Mouse (Mus musculus) embryonic stem cell, embryonic (primary cell): Measurements from ENCODE around the gene Cyp11a1.

Source experiments
- CTCF ChIA-PET, 4 experiments: fragments of 300-600 bp in 2 of 4; fragments of 350-600 bp in 2 of 4; sonication (Branson Sonifier 250); formaldehyde crosslinking; loops; one replicate each; lab custom pipeline; 2022; ENCODE audit warnings: inconsistent platforms in 2 of 4; lab: Charles Lee
- POLR2A ChIA-PET, 4 experiments: fragments of 300-600 bp in 2 of 4; fragments of 350-600 bp in 2 of 4; sonication (Branson Sonifier 250); formaldehyde crosslinking; loops; one replicate each; lab custom pipeline; 2022; ENCODE audit warnings: antibody characterized with exemption in 4 of 4, inconsistent platforms in 1 of 4; lab: Charles Lee

Gene Cyp11a1

DNA sequence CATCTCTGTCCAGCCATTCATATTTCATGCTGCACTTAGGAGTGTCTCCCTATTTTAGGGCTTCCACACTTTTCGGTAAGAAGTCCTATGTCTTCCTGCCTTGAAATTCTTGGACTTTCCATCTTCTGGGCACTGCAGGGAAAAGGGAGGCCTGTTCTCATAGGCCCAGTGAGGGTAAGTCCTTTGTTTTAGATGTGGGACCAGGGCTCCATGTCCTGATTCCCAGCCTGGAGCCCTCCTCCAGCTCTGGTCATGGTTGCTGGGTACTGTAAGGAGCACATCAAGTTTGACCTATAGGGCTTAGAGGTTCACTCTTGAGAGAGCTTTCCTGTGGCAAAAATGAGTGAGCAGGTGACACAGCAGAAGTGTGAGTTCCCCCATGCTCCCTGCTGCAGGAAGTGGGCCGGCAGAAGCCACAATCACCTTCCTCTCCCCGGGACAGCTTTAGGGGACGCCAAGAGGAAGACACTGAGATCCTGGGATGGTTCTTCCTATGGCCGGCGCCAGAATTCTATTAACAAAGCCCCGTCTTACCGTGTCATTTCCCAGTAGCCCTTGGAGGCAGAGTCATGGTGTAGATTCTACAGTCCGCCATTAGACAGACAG, 37.9 kb upstream of the Cyp11a1 start:
- POLR2A ChIA-PET, result interaction anchor here (0.5 to 1.6 kb wide), 9 partner anchors 17 to 1376 kb away, joined by 3 to 5 read pairs (median 3); partner anchors contain the start of gene Sema7a (in 2 of the 4)

DNA sequence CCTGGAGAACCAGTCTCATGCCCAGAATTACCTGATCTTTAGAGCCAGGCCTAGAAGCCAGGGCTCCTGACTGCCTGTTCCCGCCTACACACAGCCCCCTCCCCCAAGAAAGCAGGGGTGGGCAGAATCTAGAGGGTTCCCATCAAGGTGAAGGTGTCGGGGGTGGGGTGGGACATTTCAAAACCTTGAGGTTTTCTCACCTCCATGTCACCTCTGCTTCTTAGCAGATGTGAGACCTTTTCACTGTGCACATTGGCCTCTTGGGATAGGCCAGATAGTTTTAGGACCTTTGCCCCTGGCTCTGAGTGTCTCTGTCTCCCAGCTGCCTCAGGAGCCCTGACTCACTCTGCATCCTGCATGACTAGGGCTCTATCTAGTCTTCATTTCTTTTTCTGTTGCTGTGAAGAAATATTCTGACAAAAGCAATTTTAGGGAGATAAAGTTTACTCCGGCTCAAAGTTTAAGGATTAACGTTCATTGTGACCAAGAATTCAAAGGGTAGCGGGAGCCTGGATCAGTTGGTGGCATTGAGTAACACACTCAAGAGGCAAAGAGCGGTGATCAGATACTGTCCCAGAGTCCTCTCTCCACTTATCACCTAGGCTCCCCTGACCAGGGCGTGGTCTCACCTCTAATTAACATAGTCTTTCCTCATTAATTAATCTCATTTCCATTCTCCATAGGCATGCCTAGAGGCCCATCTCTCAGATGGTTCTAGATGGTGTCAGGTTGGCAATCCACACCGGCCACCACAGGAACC, 37.2 kb upstream of the Cyp11a1 start:
- CTCF ChIA-PET, result interaction anchor here in 1 of 4 experiments (1.2 kb wide), 1 partner anchor 24 kb away, joined by 3 read pairs; no protein-coding TSS in a partner anchor
- POLR2A ChIA-PET, result interaction anchor here in 3 of 4 experiments (0.9 to 1.6 kb wide), 5 partner anchors 17 to 227 kb away, joined by 3 to 5 read pairs (median 3); partner anchors contain the start of gene Sema7a (in 1 of the 3)

More for the DNA sequence above, 37.9 kb upstream of the Cyp11a1 start:
- CTCF ChIA-PET, result interaction anchor here in 2 of 4 experiments (1.2 to 1.6 kb wide), 3 partner anchors 23 to 30 kb away, joined by 3 to 6 read pairs (median 3); no protein-coding TSS in a partner anchor

GRCm38 (mm10) chr9:57969736-57970495, 36.3 kb upstream of the Cyp11a1 start:
- ChIA-PET POLR2A (interaction anchor here in 1 of 4 experiments (1.4 kb wide), 1 partner anchor 19 kb away, joined by 4 read pairs; no protein-coding TSS in a partner anchor), CTCF (no interaction called here)

DNA sequence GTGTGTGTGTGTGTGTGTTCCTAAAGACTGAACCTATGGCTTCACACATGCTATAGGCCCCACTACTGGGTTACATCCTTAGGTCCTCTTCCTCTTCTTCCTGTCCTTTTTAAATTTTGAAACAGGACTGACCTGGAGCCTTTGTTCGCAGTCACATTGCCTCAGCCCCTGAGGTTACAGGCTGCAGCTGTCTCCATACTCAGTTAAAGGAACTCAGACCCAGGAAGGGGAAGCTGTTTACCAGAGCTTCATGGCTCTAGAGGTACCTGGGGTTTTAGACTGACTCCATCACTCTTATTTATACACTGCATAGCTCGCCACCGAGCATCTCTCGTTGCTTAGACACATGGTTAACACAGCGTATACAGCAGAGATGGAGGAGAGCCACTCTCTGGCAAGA, 34.8 kb upstream of the Cyp11a1 start:
- CTCF ChIA-PET, result interaction anchor here (0.6 to 1.7 kb wide), 11 partner anchors 10 to 645 kb away, joined by 3 to 8 read pairs (median 3); partner anchors contain the start of gene Sema7a (in 1 of the 4)
- POLR2A ChIA-PET, result interaction anchor here in 3 of 4 experiments (0.6 to 2.5 kb wide), 6 partner anchors 10 to 150 kb away, joined by 3 to 15 read pairs (median 4); partner anchors contain the start of gene Ubl7 (in 1 of the 3)

GRCm38 (mm10) chr9:57972141-57972591, 34.0 kb upstream of the Cyp11a1 start:
- ChIA-PET CTCF (interaction anchor here (0.5 to 1.7 kb wide), 11 partner anchors 11 to 645 kb away, joined by 3 to 19 read pairs (median 4); partner anchors contain the start of gene Sema7a (in 1 of the 4)), POLR2A (interaction anchor here in 3 of 4 experiments (0.6 to 2.5 kb wide), 11 partner anchors 11 to 150 kb away, joined by 3 to 15 read pairs (median 3); partner anchors contain the start of genes Ubl7 (in 2 of the 3), Cyp11a1 (in 1 of the 3) and Sema7a (in 1 of the 3))

- ChIA-PET CTCF (interaction anchor here in 1 of 4 experiments (0.6 to 1.6 kb wide), 3 partner anchors 33 to 280 kb away, joined by 4 to 8 read pairs (median 4); partner anchors contain the start of genes Sema7a and Stoml1), POLR2A (interaction anchor here in 2 of 4 experiments (0.7 to 2.5 kb wide), 10 partner anchors 8 to 143 kb away, joined by 3 to 15 read pairs (median 4); partner anchors contain the start of genes Ubl7 (in 2 of the 2), Cyp11a1 (in 1 of the 2) and Sema7a (in 1 of the 2))
Measured at GRCm38 (mm10) chr9:57972776-57973439, 33.3 kb upstream of the Cyp11a1 start.

DNA sequence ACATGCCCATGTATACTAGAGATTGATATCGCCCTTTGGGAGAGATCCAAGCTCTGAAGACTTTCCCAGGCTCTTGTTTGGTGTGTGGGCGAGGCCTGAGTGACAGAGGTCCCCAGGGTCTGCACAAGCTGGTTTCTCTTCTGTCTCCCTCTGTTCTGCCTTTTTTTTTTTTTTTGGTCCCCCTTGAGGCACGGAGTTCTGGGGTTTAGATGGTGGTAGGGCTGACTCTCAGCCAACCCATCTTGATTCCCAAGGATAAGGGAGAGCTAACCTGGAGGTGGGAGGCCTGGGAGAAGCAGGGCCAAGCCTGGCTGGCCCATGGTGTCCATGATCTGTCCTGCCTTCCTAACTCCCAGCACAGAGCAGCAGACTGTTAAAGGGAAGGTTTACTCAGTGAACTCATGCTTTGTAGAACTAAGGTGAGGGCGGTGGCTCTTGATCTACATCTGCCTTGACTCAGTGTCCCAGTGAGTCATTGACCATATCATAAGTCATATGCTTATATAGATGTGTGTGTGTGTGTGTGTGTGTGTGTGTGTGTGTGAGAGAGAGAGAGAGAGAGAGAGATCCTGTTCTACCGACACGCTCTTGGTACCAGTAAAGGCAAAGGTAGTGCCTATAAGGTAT, 32.7 kb upstream of the Cyp11a1 start:
- POLR2A ChIA-PET, result interaction anchor here in 3 of 4 experiments (0.7 to 2.5 kb wide), 9 partner anchors 9 to 143 kb away, joined by 3 to 15 read pairs (median 4); partner anchors contain the start of genes Ubl7 (in 2 of the 3) and Cyp11a1 (in 1 of the 3)
- CTCF ChIA-PET, result interaction anchor here in 1 of 4 experiments (0.6 kb wide), 1 partner anchor 280 kb away, joined by 4 read pairs; the partner anchor contains the start of gene Stoml1

- POLR2A ChIA-PET, result interaction anchor here in 1 of 4 experiments (1.2 kb wide), 1 partner anchor 242 kb away, joined by 3 read pairs; no protein-coding TSS in a partner anchor
- CTCF ChIA-PET, result no interaction called here
Measured at GRCm38 (mm10) chr9:57974221-57974620, 32.0 kb upstream of the Cyp11a1 start.

- CTCF ChIA-PET, result interaction anchor here in 2 of 4 experiments (0.5 to 2.4 kb wide), 3 partner anchors 15 to 29 kb away, joined by 3 to 10 read pairs (median 7); no protein-coding TSS in a partner anchor
- POLR2A ChIA-PET, result interaction anchor here in 3 of 4 experiments (0.5 to 1.4 kb wide), 5 partner anchors 28 to 241 kb away, joined by 3 to 6 read pairs (median 4); partner anchors contain the start of gene Sema7a (in 1 of the 3)
Measured at GRCm38 (mm10) chr9:57975200-57975821, 30.9 kb upstream of the Cyp11a1 start.

GRCm38 (mm10) chr9:57978025-57978424, 28.2 kb upstream of the Cyp11a1 start:
- ChIA-PET POLR2A (interaction anchor here in 1 of 4 experiments (0.8 kb wide), 1 partner anchor 31 kb away, joined by 3 read pairs; no protein-coding TSS in a partner anchor), CTCF (interaction anchor here in 1 of 4 experiments (1.1 kb wide), 1 partner anchor 43 kb away, joined by 3 read pairs; no protein-coding TSS in a partner anchor)

DNA sequence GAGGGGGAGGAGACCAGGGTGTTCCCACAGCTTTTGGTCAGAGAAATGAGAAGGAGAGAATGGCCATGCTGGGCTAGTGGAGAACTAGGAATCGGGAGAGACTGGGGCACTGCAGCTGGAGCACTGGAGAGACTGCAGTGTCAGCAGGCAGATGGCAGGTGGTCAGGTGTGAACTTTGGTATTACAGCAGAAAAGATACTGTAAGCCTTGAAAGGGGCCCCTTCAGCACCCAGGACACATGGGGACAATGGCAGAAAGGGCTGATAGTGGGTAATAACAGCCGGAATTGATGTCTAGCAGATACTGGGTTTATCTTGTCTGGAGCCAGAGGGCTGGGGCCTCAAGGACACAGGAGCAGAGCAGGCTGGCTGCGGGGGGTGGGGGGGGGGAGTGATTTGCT, 27.4 kb upstream of the Cyp11a1 start:
- ChIA-PET POLR2A (interaction anchor here in 1 of 4 experiments (0.6 to 0.8 kb wide), 2 partner anchors 30 to 46 kb away, joined by 3 read pairs; no protein-coding TSS in a partner anchor), CTCF (interaction anchor here in 2 of 4 experiments (0.6 to 1.1 kb wide), 2 partner anchors 25 to 43 kb away, joined by 3 read pairs; no protein-coding TSS in a partner anchor)

- CTCF ChIA-PET, result interaction anchor here in 2 of 4 experiments (1.0 to 1.7 kb wide), 4 partner anchors 10 to 118 kb away, joined by 3 to 4 read pairs (median 3); no protein-coding TSS in a partner anchor
- POLR2A ChIA-PET, result interaction anchor here in 1 of 4 experiments (0.7 to 1.3 kb wide), 2 partner anchors 39 to 45 kb away, joined by 3 read pairs; no protein-coding TSS in a partner anchor
Measured at GRCm38 (mm10) chr9:57980570-57980969, 25.6 kb upstream of the Cyp11a1 start.

GRCm38 (mm10) chr9:57985304-57985703, 20.9 kb upstream of the Cyp11a1 start:
- ChIA-PET POLR2A (no interaction called here), CTCF (interaction anchor here in 2 of 4 experiments (0.5 to 0.6 kb wide), 2 partner anchors 13 to 172 kb away, joined by 3 to 4 read pairs; no protein-coding TSS in a partner anchor)

DNA sequence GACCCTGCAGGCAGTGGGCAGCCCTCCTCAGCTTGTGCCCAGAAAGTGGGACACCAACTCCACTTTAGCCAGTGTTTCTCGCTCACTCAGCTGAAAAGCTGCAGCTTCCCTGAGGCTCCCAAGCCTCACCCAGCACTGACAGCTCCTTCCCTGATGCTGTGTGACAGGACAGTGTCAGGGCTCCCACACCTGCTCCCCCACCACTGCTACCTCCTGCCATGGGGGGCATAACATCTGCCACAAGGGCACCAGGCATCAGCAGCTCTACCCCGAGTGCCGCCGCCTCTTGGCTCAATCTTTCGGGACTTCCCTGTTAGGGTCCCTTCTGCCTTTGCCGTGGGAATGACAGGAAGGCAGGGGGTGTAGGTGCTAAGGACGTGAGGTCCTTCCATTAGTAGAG, 19.9 kb upstream of the Cyp11a1 start:
- ChIA-PET CTCF (interaction anchor here in 3 of 4 experiments (1.1 to 1.5 kb wide), 4 partner anchors 12 to 41 kb away, joined by 3 to 5 read pairs (median 4); no protein-coding TSS in a partner anchor), POLR2A (interaction anchor here in 3 of 4 experiments (1.0 to 1.6 kb wide), 3 partner anchors 11 to 83 kb away, joined by 3 to 5 read pairs (median 3); no protein-coding TSS in a partner anchor)

DNA sequence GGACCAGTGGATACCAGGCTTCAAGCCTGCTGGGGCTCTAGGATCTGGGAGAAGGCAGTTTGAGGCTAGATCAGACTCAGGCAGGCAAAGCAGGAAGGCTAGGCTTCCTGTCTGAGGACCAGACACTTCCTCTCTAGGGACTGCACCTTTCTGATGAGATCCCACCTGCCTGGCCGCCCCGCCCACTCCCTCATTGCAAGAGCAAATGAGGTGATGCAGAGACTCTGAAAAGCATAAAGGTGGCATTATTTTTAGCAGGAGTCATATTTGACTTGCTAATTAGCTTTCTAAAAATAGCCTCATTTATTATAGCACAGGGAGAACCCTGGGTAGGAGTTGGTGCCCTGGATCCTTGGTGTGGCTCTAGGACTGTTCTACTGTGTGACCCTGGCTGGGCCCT, 18.1 kb upstream of the Cyp11a1 start:
- POLR2A ChIA-PET, result interaction anchor here in 1 of 4 experiments (1.4 kb wide), 1 partner anchor 52 kb away, joined by 3 read pairs; no protein-coding TSS in a partner anchor
- CTCF ChIA-PET, result interaction anchor here (0.5 to 3.8 kb wide), 7 partner anchors 10 to 141 kb away, joined by 3 to 47 read pairs (median 7); no protein-coding TSS in a partner anchor
